Mouse (Mus musculus): ENCODE data around the gene Grin2c. TPM values are rescaled to one million over a fixed set of nuclear protein-coding genes. Genes with fewer than 3 reads are reported as not detected.

Grin2c gene
- polyA plus RNA-seq, 1 experiment from 2014 or later, result not detected

DNA sequence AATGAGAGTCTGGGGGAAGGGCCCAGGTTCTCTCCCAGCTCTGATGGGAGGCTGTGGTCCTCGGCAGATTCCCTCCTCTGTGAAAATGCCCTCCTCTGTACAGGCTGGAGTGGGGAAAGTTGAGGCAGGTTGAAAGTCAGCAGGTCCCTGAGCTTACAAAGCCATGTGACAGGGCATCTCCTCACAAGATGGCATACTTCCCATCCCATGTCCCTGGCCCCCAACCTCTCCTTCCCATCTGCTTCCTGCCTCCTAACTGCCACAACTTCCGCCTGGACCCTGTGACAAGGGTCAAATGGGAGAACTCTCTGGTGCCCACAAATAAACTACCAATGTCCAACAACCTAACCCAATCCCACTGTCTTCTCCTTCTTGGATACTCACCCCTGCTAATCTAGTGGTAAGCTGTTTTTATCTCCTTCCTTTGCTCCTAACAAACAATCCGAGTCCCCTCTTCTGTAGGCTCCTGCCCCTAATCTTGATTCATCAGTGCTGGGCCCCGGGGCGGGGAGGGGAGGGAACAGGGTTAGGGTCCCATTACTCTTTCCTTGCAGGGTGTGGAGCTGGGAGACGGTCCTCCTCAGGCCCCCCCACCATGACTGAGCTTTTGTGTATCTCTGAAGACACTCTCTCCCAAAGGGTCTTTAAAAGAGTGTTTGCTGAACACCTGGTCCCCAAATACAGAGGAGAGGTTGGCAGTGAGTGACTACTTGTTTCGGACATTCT is 2.7 kb downstream of the Grin2c start:
- H3K36me3 ChIP-seq (ENCODE audit: control insufficient read depth, insufficient read depth, low read length), result no peaks in the 10 kb centered on the region
- no peak overlapping the region for H3K4me2 ChIP-seq (replicated peaks; ENCODE audit: low read depth, low read length)
- H3K4me3 ChIP-seq (ENCODE audit: low read length), result no peak overlapping the region
- no peaks in the 10 kb centered on the region for H3K9me3 ChIP-seq (ENCODE audit: control insufficient read depth, low read length)
- ATAC-seq (ENCODE audit: low FRiP score, low TSS enrichment), result no peak
- H3K27ac ChIP-seq (ENCODE audit: low read depth, low read length), result no peak overlapping the region
- peaks cover 92% of the 10 kb centered on the region for H3K27me3 ChIP-seq (ENCODE audit: control insufficient read depth, insufficient read depth, low read length)
- H3K4me1 ChIP-seq (ENCODE audit: control insufficient read depth, insufficient read depth, low read length), result peaks cover 10% of the 10 kb centered on the region; the same call in 1 of the 2 replicates
- no peak overlapping the region for H3K9ac ChIP-seq (ENCODE audit: low read depth, low read length)
- WGBS, result 66% methylated on average over 7 of the region's 7 CpGs

DNA sequence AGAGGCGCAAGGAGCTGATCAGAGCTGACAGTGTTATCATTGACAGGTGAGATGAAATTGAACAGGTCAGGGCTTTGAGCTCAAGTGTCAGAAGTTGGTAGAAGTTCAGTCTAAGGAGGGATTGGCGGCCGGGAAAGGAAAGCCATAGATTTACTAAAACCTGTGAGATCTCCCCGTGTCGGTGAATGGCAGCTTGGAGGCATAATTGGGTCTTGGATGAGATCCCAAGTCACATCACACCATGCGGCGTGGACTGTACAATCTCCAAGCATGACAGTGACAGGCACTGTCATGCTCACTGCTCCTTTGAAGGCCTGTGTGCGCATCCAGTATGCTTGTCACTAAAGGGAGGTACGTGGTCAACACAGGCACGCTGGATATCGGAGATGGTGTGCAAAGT is 4.1 kb downstream of the Grin2c start:
- H3K4me3 ChIP-seq (ENCODE audit: low read length), result no peak overlapping the region
- ATAC-seq (ENCODE audit: low FRiP score, low TSS enrichment), result no peak
- H3K9me3 ChIP-seq (ENCODE audit: control insufficient read depth, low read length), result no peaks in the 10 kb centered on the region
- no peaks in the 10 kb centered on the region for H3K36me3 ChIP-seq (ENCODE audit: control insufficient read depth, insufficient read depth, low read length)
- no peak overlapping the region for H3K27ac ChIP-seq (ENCODE audit: low read depth, low read length)
- 79% methylated on average over 11 of the region's 11 CpGs for WGBS
- H3K4me1 ChIP-seq (ENCODE audit: control insufficient read depth, insufficient read depth, low read length), result peaks cover 10% of the 10 kb centered on the region; the same call in 1 of the 2 replicates
- peaks cover 92% of the 10 kb centered on the region for H3K27me3 ChIP-seq (ENCODE audit: control insufficient read depth, insufficient read depth, low read length)
- no peak overlapping the region for H3K4me2 ChIP-seq (replicated peaks; ENCODE audit: low read depth, low read length)
- no peak overlapping the region for H3K9ac ChIP-seq (ENCODE audit: low read depth, low read length)

DNA sequence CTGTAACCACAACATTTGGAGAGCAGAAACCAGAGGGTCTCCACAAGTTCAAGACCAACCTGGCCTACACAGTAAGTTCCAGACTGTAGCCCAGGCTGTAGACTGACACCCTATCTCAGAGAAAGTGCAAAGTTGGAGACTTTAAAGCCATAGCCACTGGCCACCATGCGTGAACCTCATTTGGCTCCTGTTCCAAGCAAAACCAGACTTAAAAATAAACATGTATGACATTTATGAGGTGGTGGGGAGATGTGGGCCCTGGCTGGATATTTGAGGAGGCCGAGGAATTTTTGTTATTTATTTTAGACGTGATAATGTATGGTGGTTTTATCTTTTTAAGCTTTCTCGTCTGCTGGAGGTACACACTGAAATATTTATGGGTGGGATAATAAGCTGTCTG is 7.9 kb downstream of the Grin2c start:
- H3K4me3 ChIP-seq (ENCODE audit: low read length), result no peak overlapping the region
- no peaks in the 10 kb centered on the region for H3K9me3 ChIP-seq (ENCODE audit: control insufficient read depth, low read length)
- H3K4me1 ChIP-seq (ENCODE audit: control insufficient read depth, insufficient read depth, low read length), result no peaks in the 10 kb centered on the region
- no peak overlapping the region for H3K9ac ChIP-seq (ENCODE audit: low read depth, low read length)
- 37% methylated on average over 4 of the region's 4 CpGs for WGBS
- no peak overlapping the region for H3K4me2 ChIP-seq (replicated peaks; ENCODE audit: low read depth, low read length)
- ATAC-seq (ENCODE audit: low FRiP score, low TSS enrichment), result no peak
- no peak overlapping the region for H3K27ac ChIP-seq (ENCODE audit: low read depth, low read length)
- no peaks in the 10 kb centered on the region for H3K36me3 ChIP-seq (ENCODE audit: control insufficient read depth, insufficient read depth, low read length)
- peaks cover 85% of the 10 kb centered on the region for H3K27me3 ChIP-seq (ENCODE audit: control insufficient read depth, insufficient read depth, low read length)

DNA sequence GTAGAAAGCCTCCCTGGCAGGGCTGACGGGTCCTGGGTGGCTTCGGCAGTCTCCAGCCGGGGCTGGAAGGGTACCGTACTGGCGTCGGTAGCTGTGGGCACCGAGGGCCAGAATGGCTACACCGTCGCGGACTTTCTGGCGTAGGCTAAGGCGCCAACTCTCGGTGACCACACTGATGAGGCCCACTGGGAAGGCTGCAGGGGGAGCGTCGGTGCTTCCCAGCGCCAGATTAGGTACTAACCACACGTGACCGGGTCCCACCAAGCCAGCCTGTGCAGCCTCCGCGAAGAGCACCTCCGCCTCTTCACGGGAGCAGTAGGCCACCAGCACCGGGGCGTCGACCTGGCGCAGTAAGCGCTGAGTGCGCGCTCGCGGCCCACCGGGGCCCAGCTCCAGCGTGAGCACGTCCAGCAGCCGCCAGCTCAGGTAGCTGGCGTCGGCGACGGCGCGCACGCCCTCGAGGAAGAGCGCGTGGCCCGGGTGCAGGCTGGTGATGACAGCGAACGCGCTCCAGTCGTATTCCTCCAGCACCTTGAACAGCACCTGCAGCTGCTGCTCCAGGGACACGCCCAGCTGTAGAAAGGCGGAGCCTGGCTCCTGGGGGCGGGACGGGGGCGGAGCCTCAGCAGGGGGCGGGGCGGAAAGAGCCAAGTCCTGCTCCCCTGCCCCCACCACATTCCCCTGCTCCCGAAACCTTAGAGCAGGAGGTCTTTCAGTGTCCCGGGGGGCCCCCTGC is 9.1 kb downstream of the Grin2c start:
- Histone ChIP-seq H3K9me3 (ENCODE audit: control insufficient read depth, low read length) (no peaks in the 10 kb centered on the region), H3K4me1 (ENCODE audit: control insufficient read depth, insufficient read depth, low read length) (no peaks in the 10 kb centered on the region), H3K36me3 (ENCODE audit: control insufficient read depth, insufficient read depth, low read length) (no peaks in the 10 kb centered on the region), H3K9ac (ENCODE audit: low read depth, low read length) (no peak overlapping the region), H3K4me2 (replicated peaks; ENCODE audit: low read depth, low read length) (peak overlapping the region; percentile 15; the same call in 1 of the 2 replicates), H3K27ac (ENCODE audit: low read depth, low read length) (no peak overlapping the region), H3K4me3 (ENCODE audit: low read length) (peak overlapping the region; percentile 13), H3K27me3 (ENCODE audit: control insufficient read depth, insufficient read depth, low read length) (peaks cover 80% of the 10 kb centered on the region)
- 0 out of 2 replicates have a peak, but pooled peaks have one; percentile 14 for ATAC-seq (ENCODE audit: low FRiP score, low TSS enrichment)
- 18% methylated on average over 49 of the region's 59 CpGs for WGBS

DNA sequence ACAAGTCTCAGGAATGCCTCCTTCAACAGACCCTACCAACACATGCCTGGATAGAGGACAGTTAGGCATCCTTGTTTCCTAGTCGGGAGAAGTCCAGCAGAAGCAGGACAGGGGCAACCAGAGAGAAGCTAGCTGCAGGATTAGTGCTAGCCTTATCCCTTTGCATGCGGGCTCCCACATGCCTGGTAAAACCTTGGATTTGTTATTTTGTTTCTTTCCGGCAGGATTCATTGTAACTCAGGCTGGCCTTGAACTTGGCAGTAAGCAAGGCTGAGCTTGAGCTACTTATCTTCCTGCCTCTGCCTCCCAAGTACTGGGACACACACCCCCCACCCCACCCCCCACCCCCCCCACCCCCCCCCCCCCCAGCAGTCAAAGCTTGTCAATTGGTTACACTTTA is 15.8 kb downstream of the Grin2c start:
- peaks cover 81% of the 10 kb centered on the region for H3K27me3 ChIP-seq (ENCODE audit: control insufficient read depth, insufficient read depth, low read length)
- no peak overlapping the region for H3K4me3 ChIP-seq (ENCODE audit: low read length)
- peaks cover 8% of the 10 kb centered on the region; the same call in 1 of the 2 replicates for H3K4me1 ChIP-seq (ENCODE audit: control insufficient read depth, insufficient read depth, low read length)
- 51% methylated on average over 3 of the region's 3 CpGs for WGBS
- H3K27ac ChIP-seq (ENCODE audit: low read depth, low read length), result no peak overlapping the region
- H3K36me3 ChIP-seq (ENCODE audit: control insufficient read depth, insufficient read depth, low read length), result no peaks in the 10 kb centered on the region
- H3K4me2 ChIP-seq (replicated peaks; ENCODE audit: low read depth, low read length), result no peak overlapping the region
- no peak overlapping the region for H3K9ac ChIP-seq (ENCODE audit: low read depth, low read length)
- ATAC-seq (ENCODE audit: low FRiP score, low TSS enrichment), result no peak
- H3K9me3 ChIP-seq (ENCODE audit: control insufficient read depth, low read length), result no peaks in the 10 kb centered on the region

DNA sequence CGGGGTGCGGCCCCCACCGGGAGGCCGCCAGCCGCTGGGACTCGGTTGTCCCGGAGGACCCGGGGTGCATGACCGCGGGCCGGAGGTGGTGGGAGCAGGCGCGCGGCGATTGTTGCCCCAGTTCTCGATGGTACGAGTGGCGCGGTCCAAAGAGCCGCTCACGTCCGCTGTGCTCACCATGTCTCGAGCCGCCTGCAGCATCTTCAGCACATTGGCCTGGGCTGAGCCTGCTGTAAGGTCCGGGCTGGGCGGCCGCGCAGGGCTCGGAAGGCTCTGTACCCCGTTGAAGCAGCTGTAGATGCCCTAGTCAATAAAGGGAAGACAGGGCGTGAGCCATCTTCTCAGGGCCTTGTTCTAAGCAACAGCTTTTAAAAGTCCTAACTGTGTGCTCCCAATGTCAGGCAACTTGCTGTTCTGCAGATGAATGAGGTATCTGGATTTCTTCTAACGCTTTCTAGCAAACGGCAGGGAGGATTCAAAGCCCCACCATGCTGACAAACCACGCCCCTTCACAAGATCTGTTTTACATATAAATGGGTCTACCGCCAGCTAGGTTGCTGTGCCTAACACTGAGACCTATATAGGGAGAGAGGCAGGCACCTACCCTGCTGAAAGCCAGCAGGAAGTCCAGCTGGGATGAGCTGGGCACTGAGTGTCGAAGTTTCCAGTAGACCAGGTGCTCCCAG is 16.5 kb downstream of the Grin2c start:
- no peak overlapping the region for H3K27ac ChIP-seq (ENCODE audit: low read depth, low read length)
- WGBS, result 1% methylated on average over 36 of the region's 36 CpGs
- H3K36me3 ChIP-seq (ENCODE audit: control insufficient read depth, insufficient read depth, low read length), result no peaks in the 10 kb centered on the region
- peak overlapping the region; percentile 65 for H3K4me2 ChIP-seq (replicated peaks; ENCODE audit: low read depth, low read length)
- no peak overlapping the region for H3K9ac ChIP-seq (ENCODE audit: low read depth, low read length)
- peaks cover 13% of the 10 kb centered on the region; the same call in 1 of the 2 replicates for H3K4me1 ChIP-seq (ENCODE audit: control insufficient read depth, insufficient read depth, low read length)
- H3K27me3 ChIP-seq (ENCODE audit: control insufficient read depth, insufficient read depth, low read length), result peaks cover 76% of the 10 kb centered on the region
- no peaks in the 10 kb centered on the region for H3K9me3 ChIP-seq (ENCODE audit: control insufficient read depth, low read length)
- ATAC-seq (ENCODE audit: low FRiP score, low TSS enrichment), result no peak
- H3K4me3 ChIP-seq (ENCODE audit: low read length), result peak overlapping the region; percentile 42

DNA sequence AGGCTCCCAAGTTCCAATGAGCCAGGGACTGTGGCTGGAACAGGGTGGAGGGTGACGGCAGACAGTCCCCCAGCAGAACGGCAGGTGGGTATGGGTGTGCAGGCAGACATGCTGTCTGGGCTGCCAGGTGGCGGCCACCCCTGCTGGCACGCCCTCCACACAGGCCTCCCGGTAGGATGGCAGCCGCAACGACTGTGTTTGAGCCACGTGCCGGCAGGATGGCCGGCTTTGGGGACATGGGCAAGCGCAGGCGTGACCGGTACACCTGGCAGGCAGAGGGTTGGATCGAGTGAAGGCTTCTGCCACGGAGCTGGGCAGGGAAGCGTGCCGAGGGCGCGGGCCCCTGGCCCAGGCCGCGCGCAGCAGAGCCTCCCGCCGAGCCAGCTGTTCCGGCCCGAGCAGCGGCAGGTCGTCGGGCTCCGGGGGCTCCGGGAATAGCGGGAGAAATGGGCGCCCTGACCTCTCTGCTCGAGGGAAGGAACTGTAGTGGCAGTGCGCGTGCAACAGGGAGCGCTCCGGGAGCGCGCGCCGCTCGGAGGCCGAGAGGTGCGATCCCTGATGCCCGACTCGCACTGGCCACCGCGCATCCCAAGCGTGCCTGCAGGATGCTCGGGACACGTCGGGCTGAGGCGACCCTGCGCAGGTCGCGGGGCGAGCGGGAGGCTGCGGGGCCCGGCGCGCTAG is 17.2 kb downstream of the Grin2c start:
- no peak for ATAC-seq (ENCODE audit: low FRiP score, low TSS enrichment)
- H3K36me3 ChIP-seq (ENCODE audit: control insufficient read depth, insufficient read depth, low read length), result no peaks in the 10 kb centered on the region; the same call in 1 of the 2 replicates
- H3K4me2 ChIP-seq (replicated peaks; ENCODE audit: low read depth, low read length), result peak overlapping the region; percentile 65
- 3% methylated on average over 63 of the region's 63 CpGs for WGBS
- no peaks in the 10 kb centered on the region for H3K9me3 ChIP-seq (ENCODE audit: control insufficient read depth, low read length)
- peaks cover 70% of the 10 kb centered on the region for H3K27me3 ChIP-seq (ENCODE audit: control insufficient read depth, insufficient read depth, low read length)
- H3K9ac ChIP-seq (ENCODE audit: low read depth, low read length), result no peak overlapping the region
- peaks cover 16% of the 10 kb centered on the region; the same call in 1 of the 2 replicates for H3K4me1 ChIP-seq (ENCODE audit: control insufficient read depth, insufficient read depth, low read length)
- H3K4me3 ChIP-seq (ENCODE audit: low read length), result peak overlapping the region; percentile 42
- no peak overlapping the region for H3K27ac ChIP-seq (ENCODE audit: low read depth, low read length)

DNA sequence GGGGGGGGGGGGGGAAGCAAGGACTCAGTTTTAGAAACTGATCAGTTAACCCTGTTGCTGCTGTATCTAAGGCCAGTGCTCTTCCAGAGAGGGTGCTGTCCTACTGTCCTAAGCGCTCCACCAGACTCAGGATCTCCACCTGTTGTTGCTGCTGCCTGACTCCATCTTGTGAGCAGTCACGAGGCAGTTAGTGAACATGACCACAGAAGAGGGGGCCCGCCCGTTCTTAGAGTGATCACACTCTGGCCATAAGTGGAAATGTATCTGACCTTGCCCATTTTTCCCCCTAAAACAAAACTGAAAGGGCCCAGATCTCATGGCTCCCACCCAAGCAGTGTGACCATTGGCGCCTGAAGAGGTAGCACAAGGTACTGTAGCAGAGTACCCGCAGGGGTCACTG is 19.1 kb downstream of the Grin2c start:
- Histone ChIP-seq H3K4me2 (replicated peaks; ENCODE audit: low read depth, low read length) (no peak overlapping the region), H3K9ac (ENCODE audit: low read depth, low read length) (no peak overlapping the region), H3K9me3 (ENCODE audit: control insufficient read depth, low read length) (no peaks in the 10 kb centered on the region), H3K27me3 (ENCODE audit: control insufficient read depth, insufficient read depth, low read length) (peaks cover 63% of the 10 kb centered on the region), H3K36me3 (ENCODE audit: control insufficient read depth, insufficient read depth, low read length) (peaks cover 3% of the 10 kb centered on the region), H3K4me1 (ENCODE audit: control insufficient read depth, insufficient read depth, low read length) (peaks cover 21% of the 10 kb centered on the region; the same call in 1 of the 2 replicates), H3K4me3 (ENCODE audit: low read length) (no peak overlapping the region), H3K27ac (ENCODE audit: low read depth, low read length) (no peak overlapping the region)
- ATAC-seq (ENCODE audit: low FRiP score, low TSS enrichment), result no peak
- WGBS, result 69% methylated on average over 6 of the region's 6 CpGs
